Mouse (Mus musculus): ENCODE measurements around the gene Tctn1.
A peak's percentile ranks its signal among the peaks of the same experiment; 100 is the strongest.

Tctn1 gene

DNA sequence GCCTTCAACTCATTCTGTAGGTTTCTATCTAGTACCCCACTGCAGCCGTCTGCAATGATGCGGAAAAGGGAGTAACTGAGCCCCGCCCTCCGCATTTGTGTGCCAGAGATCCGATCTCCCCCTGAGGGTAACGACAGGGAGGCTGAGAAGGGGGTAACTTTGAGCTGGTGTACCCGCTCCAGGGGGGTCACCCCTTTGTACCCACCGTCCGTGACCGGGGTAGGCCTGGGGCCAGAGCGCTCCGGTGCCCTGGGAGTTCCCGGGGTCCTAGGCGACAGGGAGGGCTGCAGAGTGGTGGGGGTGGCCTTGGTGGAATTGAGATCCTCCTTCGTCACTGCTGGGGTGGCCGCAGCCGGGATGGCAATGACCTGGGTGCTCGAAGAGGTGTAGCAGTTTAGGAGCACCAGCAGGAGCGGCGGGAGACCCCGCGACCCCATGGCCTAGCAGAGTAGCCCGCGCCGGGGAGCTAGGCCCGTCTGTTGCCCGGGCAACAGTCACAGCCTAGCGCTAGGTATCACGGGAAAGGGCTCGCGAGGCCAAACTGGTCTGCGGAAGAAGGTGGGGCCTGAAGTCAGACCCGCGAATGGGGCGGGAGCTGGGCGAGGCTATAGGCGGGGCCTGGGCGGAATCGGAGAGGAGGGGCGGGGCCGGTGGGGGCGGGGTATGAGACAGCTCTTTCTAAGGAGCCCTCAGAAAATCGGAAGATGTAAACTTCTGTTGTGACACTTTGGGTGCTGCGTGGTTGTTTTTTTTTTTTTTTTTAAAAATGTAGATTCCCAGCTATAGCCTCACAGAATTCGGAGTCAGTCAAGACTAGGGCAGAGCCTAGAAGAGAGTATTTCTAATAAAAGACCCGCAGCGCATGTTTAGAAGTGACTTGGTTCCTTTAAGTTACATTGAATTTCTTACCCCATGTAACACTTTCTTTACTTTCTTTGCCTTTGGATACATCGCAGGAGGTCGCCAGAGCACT lies at the start of gene Tctn1:
TSS of gene Tctn1 (minus strand) at position 528 of the 973 bp plus-strand sequence.
- peak; percentile 81 to 96 for DNase-seq (ENCODE audit: low spot score in 2 of 2)

DNA sequence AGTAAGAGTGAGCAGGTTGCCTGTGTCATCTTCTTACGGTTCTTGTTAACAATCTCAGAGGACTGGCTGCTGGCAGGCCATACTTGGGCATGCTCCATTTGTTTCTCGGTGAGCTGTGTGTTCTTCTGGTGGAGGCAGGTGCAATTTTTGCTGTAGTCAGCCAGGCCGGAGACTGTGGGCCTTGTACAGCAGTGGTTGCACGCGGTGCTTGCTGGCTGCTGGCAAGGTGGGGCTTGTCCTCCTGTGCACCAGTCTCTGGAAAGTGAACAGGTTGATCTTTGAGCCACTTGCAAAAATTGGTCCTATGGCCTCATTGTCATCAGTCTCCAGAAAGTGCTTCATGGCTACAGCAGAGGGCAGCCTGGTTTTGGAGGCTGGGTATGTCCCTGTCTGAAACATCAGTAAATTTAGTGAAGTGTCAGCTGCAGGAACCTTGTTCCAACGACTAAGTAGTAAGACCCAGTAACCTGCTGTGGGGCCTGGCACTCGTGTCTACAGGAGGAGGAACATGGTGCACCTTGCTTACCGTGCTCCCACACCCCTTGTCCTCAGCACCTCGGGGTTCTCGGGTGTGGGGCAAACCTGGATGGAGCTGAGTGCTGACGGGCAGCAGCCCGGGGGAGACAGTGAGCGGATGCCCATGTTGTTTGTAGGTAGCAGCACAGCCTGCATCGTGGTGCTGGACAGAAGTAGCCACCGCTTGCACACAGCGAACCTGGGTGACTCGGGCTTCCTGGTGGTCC lies 48.9 kb upstream of the Tctn1 start:
- DNase-seq (ENCODE audit: low spot score in 2 of 2): no peak

DNA sequence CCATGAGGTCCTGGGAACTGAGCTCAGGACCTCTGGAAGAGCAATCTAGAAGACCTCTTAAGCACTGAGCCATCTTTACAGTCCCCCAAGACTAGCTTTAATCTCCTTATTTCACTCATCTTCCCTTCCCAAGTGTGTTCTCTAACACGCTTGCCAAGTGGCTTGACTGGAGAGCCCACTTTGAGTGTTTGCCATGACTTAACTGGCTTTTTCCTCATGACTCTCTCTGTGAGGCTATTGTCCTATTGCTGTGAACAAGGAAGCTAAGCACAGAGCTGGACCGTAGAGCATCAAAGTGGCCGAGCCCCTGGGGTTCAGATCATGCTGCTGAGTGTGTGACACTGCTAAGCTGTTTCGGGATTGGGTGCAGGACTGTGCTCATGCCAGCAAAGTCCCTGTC lies 48.1 kb upstream of the Tctn1 start:
- DNase-seq (ENCODE audit: low spot score in 2 of 2): no peak

DNA sequence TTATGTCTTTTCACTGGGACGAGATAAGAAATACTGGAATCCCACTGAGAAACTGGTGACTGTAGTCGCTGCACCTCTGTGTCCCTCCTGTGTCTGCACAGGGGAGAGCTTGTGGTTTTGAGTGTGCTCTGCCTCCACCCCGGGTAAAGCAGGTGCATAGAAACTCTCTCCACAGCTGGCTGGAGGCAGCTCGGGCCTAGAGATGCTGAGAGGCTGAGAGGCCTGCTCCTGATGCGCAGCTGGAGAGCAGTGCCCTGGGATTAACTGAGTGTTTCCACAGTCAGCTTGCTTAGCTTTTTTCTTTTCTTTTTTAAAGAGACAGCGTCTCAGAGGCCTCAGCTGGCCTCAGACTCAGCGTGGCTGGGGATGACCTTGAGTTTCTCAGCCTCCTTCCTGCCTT lies 47.4 kb upstream of the Tctn1 start:
- no peak for DNase-seq (ENCODE audit: low spot score in 2 of 2)

DNA sequence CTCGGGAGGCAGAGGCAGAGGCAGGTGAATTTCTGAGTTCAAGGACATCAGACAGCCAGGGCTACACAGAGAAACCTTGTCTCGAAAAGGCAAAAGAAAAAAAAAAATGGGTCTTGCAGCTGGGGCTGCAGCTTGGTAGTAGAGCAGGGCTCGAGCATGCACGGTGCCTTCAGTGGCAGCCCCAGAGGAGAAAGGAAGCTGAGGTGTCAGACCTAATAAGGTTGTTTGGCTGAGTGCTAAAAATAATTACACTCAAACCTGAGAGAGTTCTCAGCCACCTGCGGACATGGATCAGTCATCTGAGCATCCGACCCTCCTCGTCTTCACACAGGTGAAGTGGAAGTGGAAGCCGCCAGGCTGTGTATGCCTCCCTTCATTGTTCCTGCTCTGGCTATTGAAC lies 46.4 kb upstream of the Tctn1 start:
- DNase-seq (ENCODE audit: low spot score in 2 of 2): no peak

DNA sequence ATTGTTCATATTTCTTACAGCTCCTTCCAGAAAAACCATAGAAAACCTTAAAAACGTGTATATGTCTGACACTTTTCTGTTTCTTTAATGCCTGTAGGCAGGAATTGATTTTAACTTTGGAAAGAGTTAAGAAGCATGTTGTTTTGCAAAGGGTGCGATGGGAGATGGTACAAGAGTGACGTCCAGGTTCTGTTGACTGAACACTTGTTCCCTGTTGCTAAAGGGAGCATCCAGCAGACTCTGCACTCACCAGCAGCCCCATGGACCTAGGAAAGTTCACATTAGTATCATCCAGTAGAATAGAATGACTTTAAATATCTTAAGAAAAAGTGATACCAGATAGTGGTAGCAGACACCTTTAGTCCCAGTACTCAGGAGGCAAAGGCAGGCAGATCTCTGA lies 42.3 kb upstream of the Tctn1 start:
- DNase-seq (ENCODE audit: low spot score in 2 of 2): no peak

DNA sequence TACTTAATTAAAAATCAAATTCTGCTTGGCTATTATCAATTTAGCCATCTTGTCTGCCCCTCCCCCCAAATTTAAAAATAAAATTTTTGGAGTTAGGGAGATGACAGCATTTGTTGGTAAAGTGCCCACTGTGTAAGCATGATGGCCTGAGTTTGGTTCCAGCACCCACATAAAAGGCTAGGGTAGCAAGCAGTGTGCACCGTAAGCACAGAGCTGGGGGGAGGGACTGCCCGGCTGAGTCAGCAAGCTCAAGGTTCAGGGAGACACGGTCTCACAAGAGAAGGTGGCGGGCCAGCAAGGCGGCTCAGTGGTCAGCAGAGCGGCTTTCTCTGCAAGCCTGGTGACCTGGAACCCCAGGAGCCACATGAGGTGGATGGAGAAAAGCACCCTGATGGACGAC lies 41.2 kb upstream of the Tctn1 start:
- DNase-seq (ENCODE audit: low spot score in 2 of 2): no peak

DNA sequence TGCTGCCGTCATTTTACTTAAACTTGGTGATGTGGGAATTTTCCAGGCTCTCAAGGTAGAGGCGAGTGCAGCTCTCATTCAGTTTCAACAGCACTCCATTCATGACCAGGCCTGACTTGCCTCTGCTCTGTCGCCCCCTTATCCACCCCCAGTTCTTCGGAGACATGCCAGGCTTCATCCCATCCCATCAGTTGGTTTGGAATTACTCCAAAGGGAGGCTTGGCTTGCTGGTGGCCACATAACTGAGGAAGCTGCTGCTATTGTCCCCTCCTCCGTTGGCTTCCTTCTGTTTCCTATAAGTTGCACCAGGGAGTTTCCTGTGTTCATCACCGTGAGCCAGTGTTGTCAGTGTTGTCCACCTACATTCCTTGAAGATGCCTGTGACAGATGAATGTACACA lies 40.3 kb upstream of the Tctn1 start:
- DNase-seq (ENCODE audit: low spot score in 2 of 2): no peak

DNA sequence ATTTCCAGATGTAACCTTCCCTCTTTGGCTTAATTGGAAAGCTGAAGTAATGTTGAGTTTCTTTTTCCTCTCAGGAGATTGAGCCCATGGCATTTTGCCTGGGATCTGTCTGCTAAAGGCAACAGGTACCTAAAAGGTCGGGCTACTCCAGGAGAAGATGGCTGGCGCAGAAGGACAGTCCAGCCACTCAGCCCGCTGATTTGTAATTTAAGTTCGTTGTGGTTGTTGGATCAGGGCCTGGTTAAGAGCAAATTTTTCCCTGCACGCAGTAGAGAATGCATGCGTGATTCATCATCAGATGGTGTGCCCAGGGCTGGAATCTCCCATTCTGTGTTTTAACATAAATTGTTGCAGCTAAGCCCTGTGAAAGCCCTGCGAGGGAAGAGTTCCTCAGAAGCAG lies 39.7 kb upstream of the Tctn1 start:
- no peak for DNase-seq (ENCODE audit: low spot score in 2 of 2)

DNA sequence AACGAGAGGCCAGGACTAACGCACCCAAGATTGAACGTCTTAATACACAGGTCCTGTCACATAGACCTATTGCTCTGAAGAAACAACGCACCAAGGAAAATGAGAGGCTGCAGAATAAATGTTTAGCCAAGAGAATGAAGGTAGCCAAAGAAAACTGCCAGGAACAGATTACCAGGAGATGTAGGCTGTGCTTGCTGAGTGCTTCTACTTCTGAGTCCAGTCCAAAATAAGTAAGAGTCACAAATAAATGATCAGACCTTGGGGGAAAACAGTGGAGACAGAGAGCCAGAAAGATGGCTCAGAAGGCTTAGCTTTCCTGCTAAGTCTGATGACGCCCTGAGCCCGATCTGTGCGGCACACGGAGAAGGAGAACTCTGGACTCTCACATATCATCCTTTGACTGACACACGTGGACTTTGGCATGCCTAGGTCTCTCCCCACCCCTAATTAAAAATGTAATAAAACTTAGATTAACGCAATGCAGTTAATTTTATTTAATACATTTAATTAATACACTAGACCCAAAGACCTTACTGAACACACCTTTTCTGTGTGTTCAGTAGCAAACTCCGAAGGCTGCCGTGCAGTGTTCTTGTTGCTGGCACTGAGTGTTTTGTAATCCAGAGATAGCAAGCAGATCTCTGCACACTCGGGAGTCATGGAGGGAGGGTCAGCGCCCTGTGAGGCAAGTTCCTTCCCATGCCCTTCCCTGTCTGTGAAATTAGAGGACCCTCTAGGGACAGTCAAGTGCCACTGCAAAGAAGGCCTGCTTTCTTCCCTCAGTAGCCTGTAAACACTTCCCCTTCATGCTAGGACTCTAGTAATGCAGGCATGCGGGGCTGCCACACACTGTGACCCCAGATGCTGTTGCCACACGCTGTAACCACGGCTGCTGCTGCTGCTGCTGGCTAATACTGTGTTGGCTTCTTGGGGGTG lies 38.8 kb upstream of the Tctn1 start:
- DNase-seq (ENCODE audit: low spot score in 2 of 2): no peak

DNA sequence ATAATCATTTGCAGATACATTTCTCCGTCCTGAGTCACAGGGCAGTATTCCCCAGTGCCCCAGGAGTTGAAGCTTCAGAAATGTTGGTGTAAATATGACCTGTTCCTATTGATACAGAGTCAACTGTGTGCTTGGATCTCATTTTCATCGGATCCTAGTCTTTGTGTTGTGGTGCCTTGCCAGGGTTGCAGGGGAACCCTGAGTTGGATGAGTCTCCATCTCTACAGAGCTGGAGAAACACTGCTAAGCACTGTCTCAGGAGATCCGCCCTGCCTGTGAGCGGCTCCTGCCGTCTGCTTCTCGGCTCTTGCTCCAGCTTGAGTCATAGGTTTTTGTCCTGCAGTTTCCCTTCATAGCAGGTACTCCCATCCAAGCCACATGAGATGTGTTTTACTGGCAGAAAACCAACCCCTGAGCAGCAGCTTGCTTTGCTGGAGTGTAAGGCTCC lies 35.8 kb upstream of the Tctn1 start:
- DNase-seq (ENCODE audit: low spot score in 2 of 2): no peak

DNA sequence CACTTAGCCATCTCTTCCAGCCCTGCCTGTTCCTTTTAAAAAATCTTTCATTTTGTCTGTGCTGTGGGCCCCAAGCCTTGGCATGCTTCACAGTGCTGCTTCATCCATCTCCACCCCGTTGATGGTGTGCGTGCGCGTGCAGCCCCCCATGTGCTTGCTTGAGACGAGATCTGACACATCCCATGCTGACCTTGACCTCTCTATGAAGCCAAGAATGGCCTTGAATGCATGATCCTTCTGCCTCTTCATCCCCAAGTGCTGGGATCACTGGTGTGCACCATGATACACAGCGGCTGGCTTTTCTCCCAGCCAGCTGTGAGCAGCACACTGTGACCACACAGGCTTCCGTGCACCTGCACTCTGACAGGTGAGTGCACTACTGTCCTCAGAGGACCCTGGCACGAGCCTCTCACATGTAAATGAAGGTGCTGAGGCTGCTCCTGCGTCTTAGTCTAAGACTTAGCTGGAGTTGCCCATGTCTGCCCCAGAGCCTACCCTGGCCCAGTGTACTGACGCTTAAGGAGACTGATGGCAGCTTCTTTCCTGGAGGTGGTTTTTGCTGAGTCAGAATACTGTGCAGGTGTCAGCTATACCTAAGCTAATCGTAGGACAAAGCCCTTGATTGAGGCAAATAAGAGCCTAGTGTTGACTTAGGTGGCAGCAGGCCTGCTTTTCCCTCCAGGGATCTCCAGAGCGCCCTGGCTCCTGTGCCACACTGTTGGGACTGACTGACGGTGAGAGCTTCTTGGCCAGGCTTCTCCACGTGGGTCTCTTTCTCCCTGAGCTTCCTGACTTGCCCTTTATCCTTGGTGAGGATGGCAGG lies 31.1 kb upstream of the Tctn1 start:
- no peak for DNase-seq (ENCODE audit: low spot score in 2 of 2)

DNA sequence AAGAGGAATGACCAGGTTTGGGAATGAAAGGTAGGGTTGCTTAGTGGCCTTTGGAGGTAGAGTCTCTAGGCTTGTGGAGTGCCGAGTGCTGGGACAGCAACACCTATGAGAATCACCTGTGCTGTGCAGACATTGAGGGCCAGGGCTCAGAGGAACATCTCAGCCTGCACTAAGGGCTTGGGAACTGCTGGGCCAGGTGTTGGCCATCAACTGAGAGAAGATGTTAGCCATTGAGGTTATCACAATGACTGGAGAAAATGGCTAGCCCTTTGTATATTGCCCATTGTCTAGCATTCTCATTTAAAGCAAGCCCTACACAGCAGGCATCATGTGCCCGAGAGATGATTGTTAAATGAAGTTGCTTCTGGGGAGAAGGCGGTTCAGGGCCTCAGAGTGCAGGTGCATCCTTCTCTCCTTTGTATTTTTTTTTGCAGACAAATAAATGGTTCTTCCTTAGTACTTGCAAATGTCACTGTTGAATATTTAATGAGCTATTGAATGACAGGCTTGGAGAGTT lies 30.0 kb upstream of the Tctn1 start:
- DNase-seq (ENCODE audit: low spot score in 2 of 2): no peak

DNA sequence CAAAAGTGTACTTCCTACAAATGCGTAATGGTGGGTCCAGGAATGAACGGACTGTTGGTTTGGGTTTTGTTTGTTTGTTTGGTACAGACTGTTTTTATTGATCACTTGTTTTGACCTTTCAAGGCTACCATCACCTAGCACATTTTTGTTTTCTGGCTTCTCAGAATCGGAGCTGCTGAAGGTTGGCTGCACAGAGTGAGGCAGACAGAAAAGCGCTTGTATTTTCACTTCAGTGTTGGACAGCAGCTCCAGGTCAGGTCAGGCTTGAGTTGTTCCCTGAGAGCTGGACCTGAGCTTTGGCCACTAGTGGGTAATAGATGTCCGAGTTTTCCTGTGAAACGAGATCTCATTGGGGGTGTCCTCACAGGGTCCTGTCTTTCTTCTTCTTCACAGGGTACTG lies 28.9 kb upstream of the Tctn1 start:
- DNase-seq (ENCODE audit: low spot score in 2 of 2): no peak

DNA sequence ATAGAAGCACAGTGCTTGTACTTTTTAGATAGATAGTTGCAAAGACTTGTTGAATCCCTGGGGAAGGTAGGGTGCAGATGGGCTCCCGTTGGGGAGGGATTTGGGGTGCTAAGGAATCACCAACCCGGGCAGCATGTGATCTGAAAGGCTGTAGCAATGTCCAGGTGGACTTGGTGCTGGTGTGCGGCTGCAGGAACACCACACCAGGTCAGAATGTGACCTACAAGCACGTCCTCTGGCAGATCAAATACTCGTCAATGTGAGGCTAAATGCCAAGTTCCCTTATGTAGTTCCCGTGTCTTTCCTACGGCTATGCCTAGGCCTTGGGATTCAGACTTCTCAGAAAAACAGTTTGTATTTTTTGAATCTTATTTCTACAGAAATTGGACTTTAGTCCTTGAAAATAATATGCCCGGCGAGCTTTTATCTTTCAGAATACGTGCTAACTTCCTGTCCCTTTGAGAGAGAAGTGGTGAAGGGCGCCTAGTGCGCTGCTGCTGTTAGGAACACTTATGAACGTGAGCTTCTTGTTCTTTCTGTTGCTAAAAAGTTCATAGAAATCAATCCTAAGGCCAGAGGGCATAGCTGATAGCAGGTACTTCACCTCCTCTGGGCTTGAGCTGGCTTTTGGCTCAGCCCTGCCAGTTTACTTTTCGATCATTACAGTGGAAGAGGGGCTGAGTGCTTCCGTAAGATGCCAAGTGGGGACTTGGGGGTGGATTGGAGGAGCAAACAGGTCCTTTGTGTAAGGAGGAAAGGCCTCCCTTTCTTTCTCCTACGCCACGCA lies 27.5 kb upstream of the Tctn1 start:
- no peak for DNase-seq (ENCODE audit: low spot score in 2 of 2)

DNA sequence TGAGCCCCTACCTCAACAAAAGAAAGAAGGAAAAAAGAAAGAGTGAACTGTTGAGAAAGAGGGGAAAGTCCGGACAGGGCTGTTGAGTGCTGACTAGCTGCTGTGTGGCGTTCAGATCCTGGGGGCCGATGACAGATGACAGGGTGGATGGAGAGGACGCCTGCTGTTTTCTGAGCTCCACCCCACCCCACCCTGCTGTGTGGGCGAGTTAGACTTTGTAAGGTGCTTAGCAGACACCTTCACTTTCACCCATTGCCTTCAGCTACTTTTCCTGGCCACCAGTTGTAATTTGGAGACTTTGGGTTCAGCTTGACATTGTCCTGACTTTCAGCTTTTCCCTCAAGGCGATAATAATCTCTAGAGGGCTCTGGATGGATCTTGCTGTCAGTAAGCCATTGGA lies 26.9 kb upstream of the Tctn1 start:
- DNase-seq (ENCODE audit: low spot score in 2 of 2): peak in 1 of 2 experiments; percentile 48

DNA sequence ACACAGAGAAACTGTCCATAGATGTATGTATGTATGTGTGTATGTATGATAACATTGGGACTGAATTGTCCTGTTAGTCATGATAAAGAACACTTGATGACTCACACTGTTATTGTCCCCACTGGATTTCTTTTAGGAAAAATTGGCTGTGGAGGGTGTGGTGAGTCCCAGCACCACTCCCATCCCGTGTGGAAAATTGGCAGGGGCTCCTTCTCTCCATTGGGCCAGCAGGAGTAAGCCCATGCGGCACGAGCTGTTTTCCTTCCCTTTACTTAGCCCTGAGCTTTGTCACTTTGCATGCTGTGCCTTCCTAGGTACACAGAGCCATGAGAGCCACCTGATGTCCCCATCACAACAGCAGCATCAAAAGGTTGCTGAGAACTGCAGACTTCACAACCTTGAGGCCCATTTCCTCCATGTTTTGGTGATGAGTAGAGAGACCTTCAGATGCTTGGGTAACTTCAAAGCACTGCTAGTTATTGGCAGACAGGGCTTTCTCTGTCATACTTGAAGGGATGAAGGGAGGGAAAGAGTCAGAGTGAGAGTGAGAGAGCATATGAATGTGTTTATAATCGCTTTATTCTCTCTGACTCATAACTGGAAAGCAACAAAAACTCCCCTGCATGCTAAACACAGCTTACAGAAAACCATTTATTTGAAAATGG lies 24.0 kb upstream of the Tctn1 start:
- no peak for DNase-seq (ENCODE audit: low spot score in 2 of 2)

DNA sequence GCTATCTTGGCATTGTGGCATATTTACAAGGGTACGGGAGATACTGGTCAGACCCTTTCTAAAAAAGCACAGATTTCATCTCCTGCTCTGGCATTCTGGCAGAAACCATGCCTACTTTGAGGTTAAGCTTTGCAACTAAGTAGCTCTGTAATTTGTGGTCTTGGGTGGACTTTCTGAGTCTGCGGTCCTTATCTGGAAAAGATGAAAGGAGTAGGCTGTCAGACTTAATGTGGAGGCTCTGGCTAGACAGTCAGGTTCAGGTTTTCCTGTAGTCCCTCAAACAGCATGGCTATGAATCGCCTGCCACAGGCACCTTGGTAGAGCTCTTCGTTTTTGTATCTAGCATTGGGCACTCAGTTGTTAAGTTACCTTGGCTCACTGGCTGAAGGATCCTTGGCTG lies 22.8 kb upstream of the Tctn1 start:
- DNase-seq (ENCODE audit: low spot score in 2 of 2): no peak

DNA sequence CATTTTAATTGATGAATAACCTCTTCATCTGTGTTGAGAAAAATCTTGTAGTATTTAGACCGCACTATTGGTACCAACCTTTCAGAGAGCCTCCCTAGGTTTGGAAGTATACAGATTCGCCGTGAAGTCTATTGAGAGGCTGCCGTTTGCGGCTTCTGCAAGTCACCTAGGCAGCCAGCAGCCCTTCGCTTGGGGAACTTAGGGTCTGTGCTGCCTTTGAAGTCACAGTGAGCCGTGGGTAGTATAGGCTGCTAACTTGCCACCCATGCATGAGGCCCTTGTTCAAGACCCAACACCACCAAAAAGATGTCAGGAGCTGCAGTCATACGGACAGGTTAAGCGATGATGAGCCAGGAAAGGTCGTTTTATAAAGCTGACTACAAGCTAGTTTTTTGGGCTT lies 21.9 kb upstream of the Tctn1 start:
- DNase-seq (ENCODE audit: low spot score in 2 of 2): no peak

All from spleen, postnatal 10 days (tissue).